Mouse (Mus musculus): Measurements from ENCODE around the gene Mia.

Mia gene

DNA sequence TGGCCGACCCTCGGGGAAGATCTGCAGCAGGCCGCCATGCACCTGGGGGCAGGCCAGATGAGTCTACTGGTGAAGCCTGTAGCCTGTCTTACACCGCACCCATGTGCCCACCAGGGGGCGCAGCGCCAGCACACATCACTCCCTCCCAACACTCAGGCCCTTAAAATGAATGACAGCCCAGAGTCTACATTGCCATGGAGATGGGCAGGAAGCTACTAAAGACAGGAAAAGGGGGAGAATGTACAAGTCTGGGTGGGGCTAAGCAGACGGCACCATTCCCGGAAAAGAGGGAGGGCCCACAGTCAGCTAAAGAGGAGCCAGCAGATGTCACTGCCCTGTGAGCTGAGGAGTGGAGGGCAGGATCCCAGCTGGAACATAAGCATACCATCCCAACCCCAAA lies 21.1 kb downstream of the Mia start:
- 10% methylated on average over 8 of the region's 8 CpGs for WGBS

GRCm38 (mm10) chr7:27159256-27159655 lies 21.7 kb downstream of the Mia start:
- 93% methylated on average over 6 of the region's 6 CpGs for WGBS

GRCm38 (mm10) chr7:27158171-27158570 lies 22.8 kb downstream of the Mia start:
- WGBS, result 91% methylated on average over 9 of the region's 9 CpGs

- WGBS, result 37% methylated on average over 13 of the region's 13 CpGs
These were observed 25.0 kb downstream of the Mia start for GRCm38 (mm10) chr7:27156005-27156404.

DNA sequence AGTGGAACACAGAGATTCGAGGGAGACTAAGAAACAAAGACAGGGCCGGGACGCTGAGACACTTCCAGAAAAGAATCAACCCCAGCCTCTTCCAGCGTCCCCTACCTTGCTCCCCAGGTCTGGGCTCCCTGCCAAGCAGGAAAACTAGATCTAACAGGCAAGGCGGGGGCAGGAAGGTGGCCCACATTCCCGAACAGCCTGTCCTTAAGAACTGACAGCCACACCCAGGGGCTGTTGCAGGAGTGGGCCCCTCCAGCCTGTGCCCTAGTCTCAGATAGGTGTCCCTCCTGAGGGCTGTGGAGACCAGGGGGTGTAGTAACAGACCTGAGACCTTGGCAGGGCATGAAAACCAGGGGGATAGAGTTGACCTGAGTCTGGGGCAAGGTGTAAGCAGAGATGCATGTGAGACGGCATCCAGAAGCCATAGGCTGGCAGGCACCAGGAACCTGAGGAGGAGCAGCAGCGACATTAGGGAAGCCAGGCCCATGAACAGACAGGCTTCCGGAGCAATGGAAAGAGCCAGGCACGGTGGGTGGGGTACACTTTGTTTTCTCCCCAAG lies 27.7 kb downstream of the Mia start, which contains the start of gene Cyp2t4:
TSS of gene Cyp2t4 (plus strand) at position 510 of the 560 bp plus-strand sequence.
- WGBS, result 42% methylated on average over 10 of the region's 10 CpGs

- WGBS, result 64% methylated on average over 8 of the region's 8 CpGs
These were observed 44.5 kb downstream of the Mia start for GRCm38 (mm10) chr7:27136410-27136996.

- WGBS, result 85% methylated on average over 4 of the region's 4 CpGs
These were observed 47.2 kb downstream of the Mia start for GRCm38 (mm10) chr7:27133757-27134156.

- WGBS, result 69% methylated on average over 12 of the region's 12 CpGs
These were observed 47.8 kb downstream of the Mia start for GRCm38 (mm10) chr7:27133156-27133555.

DNA sequence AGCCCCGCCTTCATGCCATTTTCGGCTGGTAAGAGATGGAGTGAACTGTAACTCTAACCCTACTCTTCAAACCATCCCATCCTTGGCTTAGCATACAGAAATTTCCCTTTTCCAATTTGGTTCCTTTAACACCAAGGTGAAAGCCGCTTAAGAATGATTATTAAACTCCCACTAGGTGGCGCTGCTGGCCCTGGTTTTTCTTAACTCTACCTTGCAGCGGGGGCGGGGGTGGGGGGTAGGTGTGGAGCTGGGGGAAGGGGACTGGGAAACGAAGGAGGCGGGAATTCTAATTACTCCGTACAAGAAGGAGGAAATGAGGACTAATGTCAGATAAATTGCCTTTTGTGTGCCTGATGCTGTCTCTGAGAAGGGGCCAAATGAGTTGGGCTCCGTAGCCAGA lies 48.4 kb downstream of the Mia start:
- WGBS, result 13% methylated on average over 10 of the region's 10 CpGs

DNA sequence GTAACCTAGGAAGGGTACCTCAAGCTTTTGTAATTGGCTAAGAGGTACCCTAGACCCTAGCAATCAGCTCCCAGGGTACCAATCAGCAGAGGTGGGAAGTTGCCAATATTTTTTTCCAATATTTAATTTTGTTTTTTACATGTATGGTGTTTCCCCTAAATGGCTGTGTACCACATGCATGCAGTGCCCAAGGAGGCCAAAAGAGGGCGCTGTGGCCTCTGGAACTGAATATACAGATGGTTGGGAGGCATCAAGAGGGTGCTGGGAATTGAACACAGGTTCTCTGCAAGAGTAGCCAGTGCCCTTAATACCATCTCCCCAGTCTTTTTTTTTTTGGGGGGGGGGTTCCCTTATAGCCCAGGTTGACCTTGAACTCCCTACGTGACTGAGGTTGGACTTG lies 49.6 kb downstream of the Mia start:
- 64% methylated on average over 2 of the region's 2 CpGs for WGBS

- WGBS, result 88% methylated on average over 22 of the region's 22 CpGs
These were observed 50.2 kb downstream of the Mia start for GRCm38 (mm10) chr7:27130521-27131370.

GRCm38 (mm10) chr7:27129811-27130210 lies 51.1 kb downstream of the Mia start:
- WGBS, result 85% methylated on average over 12 of the region's 12 CpGs

Measured in cerebral cortex, adult 2 months (tissue).